Mouse (Mus musculus) forebrain, postnatal 0 days (tissue): ENCODE data around the gene Prpf38a. TPM values are rescaled to one million over a fixed set of nuclear protein-coding genes. Genes with fewer than 3 reads are reported as not detected.

ENCODE experiments used
- ATAC-seq: fragments of 200-750 bp; cut with Nextera tagmentation; 2 replicates; pipeline ENCODE4 v1.8.0; 2017; ENCODE audit warnings: mild to moderate bottlenecking, moderate library complexity
- DNase-seq: peaks from one replicate; pipeline ENCODE4 v3.0.0-alpha.2; 2015
- H3K27ac ChIP-seq: fragments of 300-500 bp; sonication (generic); 2 replicates; pipeline ENCODE4 v1.5.1; 2014; ENCODE audit warnings: low read depth, mild to moderate bottlenecking, antibody characterized with exemption, low read length, moderate library complexity, mixed read lengths
- H3K27me3 ChIP-seq: fragments of 300-500 bp; sonication (generic); 2 replicates; pipeline ENCODE4 v1.6.1; 2014; ENCODE audit warnings: mild to moderate bottlenecking, low read length, mixed read lengths; ENCODE audit not compliant: insufficient read depth
- H3K36me3 ChIP-seq: fragments of 300-500 bp; sonication (generic); 2 replicates; pipeline ENCODE4 v1.6.1; 2014; ENCODE audit warnings: mild to moderate bottlenecking, moderate library complexity; ENCODE audit not compliant: insufficient read depth
- H3K4me1 ChIP-seq: fragments of 300-500 bp; sonication (generic); 2 replicates; pipeline ENCODE4 v1.6.1; 2014; ENCODE audit warnings: antibody characterized with exemption; ENCODE audit not compliant: insufficient read depth
- H3K4me2 ChIP-seq: fragments of 300-500 bp; sonication (generic); 2 replicates; pipeline ENCODE4 v1.6.1; 2014; ENCODE audit warnings: low read depth, mild to moderate bottlenecking, moderate library complexity
- H3K4me3 ChIP-seq: fragments of 300-500 bp; sonication (generic); 2 replicates; pipeline ENCODE4 v1.5.1; 2014; ENCODE audit warnings: low read depth, low read length, mixed read lengths
- H3K9ac ChIP-seq: fragments of 300-500 bp; sonication (generic); 2 replicates; pipeline ENCODE4 v1.6.1; 2014; ENCODE audit warnings: mild to moderate bottlenecking
- H3K9me3 ChIP-seq: fragments of 300-500 bp; sonication (generic); 2 replicates; pipeline ENCODE4 v1.6.1; 2016; ENCODE audit warnings: low read length
- CTCF ChIP-seq: sonication (generic); IDR thresholded peaks from 2 replicates; pipeline ENCODE4 v1.5.1; 2016; ENCODE audit warnings: antibody characterized with exemption, control low read depth, low read depth
- WGBS: fragments of 180-500 bp; shearing (Covaris S2); extraction: QIAGEN DNeasy Blood & Tissue Kit; methylation state at CpG from one replicate; pipeline ENCODE4 v1.1.7; 2014; 5-methylcytosine and 5-hydroxymethylcytosine counted together
- polyA plus RNA-seq: library from polyadenylated mRNA; unstranded; fragments of >200 nt; fragmentation: Nextera tagmentation; extraction: Ambion mirVana; gene quantifications from 2 replicates; pipeline ENCODE4 v1.2.1, GENCODE M21; 2015
- total RNA-seq: library from RNA; depleted of rRNA; stranded (reverse); fragments of >200 nt; gene quantifications from 2 replicates; pipeline ENCODE4 v1.2.3, GENCODE M21; 2014; rRNA removed

Prpf38a gene
- total and polyA plus RNA-seq, 2 experiments from 2014 or later: 66.0 to 68.7 TPM

GRCm38 (mm10) chr4:108579743-108580411 lies 741 bp upstream of the Prpf38a start:
- H3K4me1 ChIP-seq: peaks cover 9% of the 10 kb centered on the region
- DNase-seq (no peak), ATAC-seq (no peak)
- 0 out of 2 replicates have a peak overlapping the region, but pooled peaks have one; percentile 72 for H3K9ac ChIP-seq
- no peaks in the 10 kb centered on the region for H3K27me3 ChIP-seq
- H3K9me3 ChIP-seq: no peaks in the 10 kb centered on the region
- no peak overlapping the region for H3K27ac ChIP-seq
- peak overlapping the region; percentile 91 for H3K4me3 ChIP-seq
- peaks cover 6% of the 10 kb centered on the region; the same call in 1 of the 2 replicates for H3K36me3 ChIP-seq
- no peak for TF ChIP-seq CTCF
- WGBS: under 1% methylated on average over 16 of the region's 16 CpGs
- peak overlapping the region; percentile 96 for H3K4me2 ChIP-seq

- Histone ChIP-seq H3K4me1 (peaks cover 6% of the 10 kb centered on the region), H3K4me2 (no peak overlapping the region), H3K9ac (no peak overlapping the region), H3K36me3 (peaks cover 51% of the 10 kb centered on the region), H3K27ac (no peak overlapping the region), H3K4me3 (no peak overlapping the region), H3K9me3 (no peaks in the 10 kb centered on the region), H3K27me3 (no peaks in the 10 kb centered on the region)
- ATAC-seq: no peak
- no peak for DNase-seq
- WGBS: 96% methylated on average over 3 of the region's 3 CpGs
- no peak for TF ChIP-seq CTCF
Measured at GRCm38 (mm10) chr4:108572644-108573043, 6.5 kb downstream of the Prpf38a start.

DNA sequence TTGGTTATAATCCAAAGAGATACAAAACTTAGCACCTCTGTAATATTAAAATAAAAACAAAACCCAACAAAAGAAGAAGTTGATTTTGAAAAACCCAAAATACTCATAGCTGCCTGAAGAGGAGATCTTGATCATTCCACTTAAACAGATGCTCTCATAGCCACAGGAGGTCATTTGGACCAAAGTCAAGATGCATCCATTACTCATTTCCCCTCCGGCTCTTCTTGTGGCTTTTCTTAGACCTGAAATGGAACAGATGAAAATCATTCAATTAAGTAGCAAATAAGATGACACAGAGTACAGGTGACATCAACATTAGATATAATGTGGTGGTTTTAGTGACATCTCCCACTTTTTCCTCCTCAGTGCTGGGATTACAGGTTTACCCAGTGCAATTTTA lies 14.1 kb downstream of the Prpf38a start:
- H3K4me2 ChIP-seq: no peak overlapping the region
- no peak overlapping the region for H3K27ac ChIP-seq
- H3K9ac ChIP-seq: no peak overlapping the region
- WGBS: 80% methylated on average over 1 of the region's 1 CpGs
- no peaks in the 10 kb centered on the region for H3K27me3 ChIP-seq
- H3K4me3 ChIP-seq: no peak overlapping the region
- peaks cover 55% of the 10 kb centered on the region for H3K36me3 ChIP-seq
- H3K9me3 ChIP-seq: no peaks in the 10 kb centered on the region
- H3K4me1 ChIP-seq: no peaks in the 10 kb centered on the region
- no peak for TF ChIP-seq CTCF
- no peak for DNase-seq
- no peak for ATAC-seq

DNA sequence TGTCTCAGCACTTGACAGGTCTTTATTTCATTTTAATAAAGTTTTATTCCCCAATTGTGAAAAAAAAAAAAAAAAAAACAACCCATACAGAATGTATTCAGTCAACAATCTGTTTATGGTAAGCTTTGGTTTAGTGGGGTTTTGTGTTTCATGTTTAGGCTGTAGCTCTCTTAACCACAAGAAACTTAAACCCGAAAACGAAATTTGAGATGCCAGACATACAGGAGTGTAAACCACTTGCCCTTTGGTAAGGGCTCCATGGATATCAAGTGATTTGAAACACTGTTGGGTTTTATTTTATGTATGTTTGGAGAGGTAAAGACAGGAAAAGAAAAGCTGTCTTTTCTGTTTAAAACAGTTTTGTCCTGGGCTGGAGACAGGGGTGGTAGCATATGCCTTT lies 39.4 kb downstream of the Prpf38a start:
- no peaks in the 10 kb centered on the region for H3K27me3 ChIP-seq
- ATAC-seq (no peak), DNase-seq (no peak)
- no peak for TF ChIP-seq CTCF
- H3K9me3 ChIP-seq: no peaks in the 10 kb centered on the region
- no peak overlapping the region for H3K4me3 ChIP-seq
- H3K4me1 ChIP-seq: no peaks in the 10 kb centered on the region
- no peak overlapping the region for H3K4me2 ChIP-seq
- 96% methylated on average over 2 of the region's 2 CpGs for WGBS
- peaks cover 11% of the 10 kb centered on the region; the same call in 1 of the 2 replicates for H3K36me3 ChIP-seq
- no peak overlapping the region for H3K9ac ChIP-seq
- no peak overlapping the region for H3K27ac ChIP-seq

Other genes starting within 250 kb of the Prpf38a start
- gene Shisal2a, start 196.0 kb downstream of the Prpf38a start, total RNA-seq: 1.9 TPM in 1 of 2 replicates, not detected in the other
- 3.0 and 4.9 TPM in 2 replicates for gene Shisal2a, start 196.0 kb downstream of the Prpf38a start, polyA plus RNA-seq
- 24.1 and 38.5 TPM in 2 replicates for gene Gpx7, start 172.4 kb downstream of the Prpf38a start, total RNA-seq
- 37.5 and 46.4 TPM in 2 replicates for gene Gpx7, start 172.4 kb downstream of the Prpf38a start, polyA plus RNA-seq
- gene Tut4, start 119.9 kb downstream of the Prpf38a start, total RNA-seq: 87.8 and 89.2 TPM in 2 replicates
- gene Tut4, start 119.9 kb downstream of the Prpf38a start, polyA plus RNA-seq: 19.8 and 37.2 TPM in 2 replicates
- 0.46 and 1.5 TPM in 2 replicates for gene Orc1, start 87 bp upstream of the Prpf38a start, total RNA-seq
- 0.58 and 0.85 TPM in 2 replicates for gene Orc1, start 87 bp upstream of the Prpf38a start, polyA plus RNA-seq
- gene Cc2d1b, start 40.6 kb upstream of the Prpf38a start, total RNA-seq: 45.1 and 59.7 TPM in 2 replicates
- gene Cc2d1b, start 40.6 kb upstream of the Prpf38a start, polyA plus RNA-seq: 12.0 and 14.5 TPM in 2 replicates
- 0.46 TPM in 1 of 2 replicates, not detected in the other for gene 3110021N24Rik, start 140.3 kb upstream of the Prpf38a start, total RNA-seq
- gene 3110021N24Rik, start 140.3 kb upstream of the Prpf38a start, polyA plus RNA-seq: 1.1 and 1.9 TPM in 2 replicates
- 32.5 and 39.2 TPM in 2 replicates for gene Zfyve9, start 201.5 kb upstream of the Prpf38a start, total RNA-seq
- gene Zfyve9, start 201.5 kb upstream of the Prpf38a start, polyA plus RNA-seq: 5.1 and 6.8 TPM in 2 replicates